Mouse (Mus musculus) E14TG2a.4 (cell line): ENCODE measurements around the gene Arl15.

ENCODE experiments used
- CTCF ChIP-seq: conservative IDR thresholded peaks from 2 replicates; pipeline ENCODE4 v1.5.1; 2014; ENCODE audit warnings: low read length
- NANOG ChIP-seq: IDR thresholded peaks from 2 replicates; pipeline ENCODE4 v1.6.1; 2014; ENCODE audit warnings: borderline replicate concordance, low read length, mixed read lengths

- TF ChIP-seq CTCF (no peak), NANOG (no peak)
Measured at GRCm38 (mm10) chr13:113990247-113990646, 195.9 kb downstream of the Arl15 start.
